Mouse (Mus musculus) CH12.LX (cell line): ENCODE data around the gene Copg2. TPM values are rescaled to one million over a fixed set of nuclear protein-coding genes. Genes with fewer than 3 reads are reported as not detected.

ENCODE experiments used
- DNase-seq: peaks from one replicate; pipeline ENCODE4 v3.0.0-alpha.2; 2013; ENCODE audit errors: extremely low read depth
- H3K27ac ChIP-seq: 2 replicates; pipeline ENCODE4 v1.5.1; 2012; ENCODE audit warnings: low read depth, mild to moderate bottlenecking, control low read depth, moderate library complexity; ENCODE audit not compliant: insufficient read depth
- H3K27me3 ChIP-seq: replicated peaks from 2 replicates; pipeline ENCODE3; 2012; ENCODE audit warnings: inconsistent platforms
- H3K36me3 ChIP-seq, 2 experiments: replicated peaks in 1 of 2; 2 replicates each; pipeline versions ENCODE3 to v1.6.1; 2012; ENCODE audit warnings: inconsistent platforms in 1 of 2, low read length in 1 of 2, mild to moderate bottlenecking in 1 of 2, mixed read lengths in 1 of 2, moderate library complexity in 1 of 2; ENCODE audit not compliant: control insufficient read depth in 1 of 2, insufficient read depth in 1 of 2
- H3K4me1 ChIP-seq, 2 experiments: 2 replicates each; pipeline ENCODE4 v1.6.1; 2012; ENCODE audit warnings: inconsistent platforms in 1 of 2, moderate library complexity in 1 of 2; ENCODE audit not compliant: insufficient read depth in 2 of 2, control insufficient read depth in 1 of 2
- H3K4me2 ChIP-seq: 2 replicates; pipeline ENCODE4 v1.6.1; 2012; ENCODE audit warnings: low read depth, mild to moderate bottlenecking, control low read depth; ENCODE audit not compliant: poor library complexity, insufficient read depth, severe bottlenecking
- H3K4me3 ChIP-seq, 3 experiments: fragments of 150-350 bp in 1 of 3; sonication (generic) in 1 of 3; replicated peaks in 1 of 3; 2 replicates each; pipeline versions ENCODE3 to v1.5.1; 2011 to 2012; ENCODE audit warnings: low read depth in 2 of 3, low read length in 2 of 3, mild to moderate bottlenecking in 2 of 3, moderate library complexity in 2 of 3, control low read depth in 1 of 3, improper control_type of control experiment in 1 of 3, inconsistent platforms in 1 of 3, mixed read lengths in 1 of 3; ENCODE audit not compliant: poor library complexity in 1 of 3
- H3K79me2 ChIP-seq: replicated peaks from 2 replicates; pipeline ENCODE4 v1.6.1; 2012; ENCODE audit warnings: mild to moderate bottlenecking, moderate library complexity; ENCODE audit not compliant: control insufficient read depth, poor library complexity, insufficient read depth, severe bottlenecking; ENCODE audit errors: extremely low read depth
- H3K9ac ChIP-seq: 2 replicates; pipeline ENCODE4 v1.6.1; 2012; ENCODE audit warnings: low read depth, mild to moderate bottlenecking, control low read depth, moderate library complexity; ENCODE audit not compliant: insufficient read depth
- H3K9me3 ChIP-seq: replicated peaks from 2 replicates; pipeline ENCODE3; 2012; ENCODE audit warnings: low read length, inconsistent platforms, mixed read lengths
- BHLHE40 ChIP-seq: IDR thresholded peaks from 2 replicates; pipeline ENCODE4 v1.6.1; 2011; ENCODE audit warnings: mild to moderate bottlenecking, low read depth, low read length, improper control_type of control experiment
- CHD1 ChIP-seq: IDR thresholded peaks from 2 replicates; pipeline ENCODE4 v1.6.1; 2012; ENCODE audit warnings: low read depth, low read length, improper control_type of control experiment, inconsistent platforms
- CHD2 ChIP-seq: IDR thresholded peaks from 2 replicates; pipeline ENCODE4 v1.6.1; 2011; ENCODE audit warnings: low read length, improper control_type of control experiment
- ELF1 ChIP-seq: IDR thresholded peaks from 2 replicates; pipeline ENCODE4 v1.6.1; 2014; ENCODE audit warnings: low read depth, mild to moderate bottlenecking, inconsistent platforms, low read length, improper control_type of control experiment
- EP300 ChIP-seq: IDR thresholded peaks from 2 replicates; pipeline ENCODE4 v1.6.1; 2011; ENCODE audit warnings: low read length, improper control_type of control experiment
- ETS1 ChIP-seq: conservative IDR thresholded peaks from 2 replicates; pipeline ENCODE4 v1.6.1; 2012; ENCODE audit warnings: low read depth, mild to moderate bottlenecking, inconsistent platforms, low read length, improper control_type of control experiment, moderate library complexity
- JUND ChIP-seq: conservative IDR thresholded peaks from 2 replicates; pipeline ENCODE4 v1.6.1; 2011; ENCODE audit warnings: low read depth, low read length, improper control_type of control experiment
- MAFK ChIP-seq: IDR thresholded peaks from 2 replicates; pipeline ENCODE4 v1.6.1; 2011; ENCODE audit warnings: low read length, improper control_type of control experiment; ENCODE audit not compliant: insufficient replicate concordance
- MAZ ChIP-seq: IDR thresholded peaks from 2 replicates; pipeline ENCODE4 v1.6.1; 2012; ENCODE audit warnings: low read depth, mild to moderate bottlenecking, inconsistent platforms, low read length, improper control_type of control experiment, moderate library complexity
- NRF1 ChIP-seq: IDR thresholded peaks from 2 replicates; pipeline ENCODE4 v1.6.1; 2014; ENCODE audit warnings: low read depth, mild to moderate bottlenecking, inconsistent platforms, low read length, improper control_type of control experiment, moderate library complexity
- POLR2A ChIP-seq: IDR thresholded peaks from 2 replicates; pipeline ENCODE4 v1.6.1; 2011; ENCODE audit warnings: low read depth, mild to moderate bottlenecking, improper control_type of control experiment, low read length
- POLR2AphosphoS2 ChIP-seq: IDR thresholded peaks from 2 replicates; pipeline ENCODE4 v1.6.1; 2011; ENCODE audit warnings: low read depth, low read length, improper control_type of control experiment
- SIN3A ChIP-seq: IDR thresholded peaks from 2 replicates; pipeline ENCODE4 v1.6.1; 2012; ENCODE audit warnings: low read length, improper control_type of control experiment, inconsistent platforms
- UBTF ChIP-seq: IDR thresholded peaks from 2 replicates; pipeline ENCODE4 v1.6.1; 2012; ENCODE audit warnings: low read depth, mild to moderate bottlenecking, inconsistent platforms, low read length, improper control_type of control experiment, moderate library complexity
- USF1 ChIP-seq: IDR thresholded peaks from 2 replicates; pipeline ENCODE4 v1.6.1; 2014; ENCODE audit warnings: low read depth, mild to moderate bottlenecking, inconsistent platforms, low read length, improper control_type of control experiment
- USF2 ChIP-seq: conservative IDR thresholded peaks from 2 replicates; pipeline ENCODE4 v1.6.1; 2011; ENCODE audit warnings: low read depth, low read length, improper control_type of control experiment
- ZC3H11A ChIP-seq: IDR thresholded peaks from 2 replicates; pipeline ENCODE4 v1.6.1; 2012; ENCODE audit warnings: low read depth, mild to moderate bottlenecking, inconsistent platforms, low read length, improper control_type of control experiment
- ZMIZ1 ChIP-seq: IDR thresholded peaks from 2 replicates; pipeline ENCODE4 v1.6.1; 2012; ENCODE audit warnings: low read depth, mild to moderate bottlenecking, inconsistent platforms, low read length, improper control_type of control experiment
- dilution Hi-C: fragments of 300-500 bp; cut with MboI; formaldehyde crosslinking; loops from 2 replicates; pipeline ENCODE4 v1.14.3; 2020; ENCODE audit warnings: low sequenced_read_pairs; ENCODE audit not compliant: extremely low pct_unique_long_range_greater_than_20kb, extremely low pct_ligation_motif_present
- in situ Hi-C: fragments of 300-500 bp; cut with MboI; formaldehyde crosslinking; loops from 3 replicates; pipeline ENCODE4 v1.14.3; 2019; ENCODE audit warnings: low sequenced_read_pairs, low pct_ligation_motif_present, low pct_unique_long_range_greater_than_20kb, mixed read lengths
- polyA plus RNA-seq: library from polyadenylated mRNA; unstranded; fragments of >175 nt; gene quantifications from 2 replicates; pipeline ENCODE4 v1.2.1, GENCODE M21; 2012; ENCODE audit warnings: low read depth; ENCODE audit not compliant: insufficient read length
- total RNA-seq, 2 experiments: library from RNA; depleted of rRNA; stranded (reverse); fragments of 300-350 nt in 1 of 2; fragments of >200 nt in 1 of 2; gene quantifications; 2 replicates each; pipeline ENCODE4 v1.2.3; 2012 to 2014

The Copg2 gene
- total and polyA plus RNA-seq, 3 experiments, result 23.3 to 43.7 (median 28.9) TPM

- no peaks in the 10 kb centered on the region for H3K79me2 ChIP-seq
- no peak overlapping the region for H3K4me2 ChIP-seq
- H3K27ac ChIP-seq, result no peak overlapping the region
- no peak for TF ChIP-seq BHLHE40
- TF ChIP-seq, all 38 proteins: peak for 0
- in situ Hi-C loops, result no loop called here
- dilution Hi-C loops, result no loop called here
- no peaks in the 10 kb centered on the region for H3K4me1 ChIP-seq
- no peak for DNase-seq
- no peaks in the 10 kb centered on the region for H3K27me3 ChIP-seq
- H3K9ac ChIP-seq, result no peak overlapping the region
- no peak overlapping the region for H3K4me3 ChIP-seq
- H3K9me3 ChIP-seq, result no peaks in the 10 kb centered on the region
- H3K36me3 ChIP-seq, result no peaks in the 10 kb centered on the region
Observed at GRCm38 (mm10) chr6:30703977-30704602, 192.5 kb downstream of the Copg2 start.

DNA sequence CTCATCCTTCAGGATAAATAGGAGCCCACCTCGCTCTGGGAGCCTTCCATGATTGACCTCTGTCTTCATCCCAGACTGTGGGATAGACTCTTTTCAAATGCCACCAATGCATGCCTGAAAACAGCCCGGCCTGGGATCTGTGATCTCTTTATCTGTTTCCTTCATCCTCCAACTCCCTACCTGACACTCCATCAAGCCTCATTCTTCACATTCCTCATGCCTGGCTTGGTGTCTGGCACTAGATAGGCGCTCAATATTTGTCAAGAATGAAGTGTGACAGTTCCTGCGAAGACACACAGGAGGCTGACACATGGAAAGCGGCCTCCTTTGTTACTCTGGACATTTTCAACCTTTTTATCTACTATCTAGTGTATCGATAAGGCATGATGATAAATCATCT, 193.1 kb downstream of the Copg2 start:
- no peak for DNase-seq
- TF ChIP-seq NRF1, result no peak
- TF ChIP-seq MAFK, result no peak
- TF ChIP-seq BHLHE40, result no peak
- TF ChIP-seq USF2, result no peak
- TF ChIP-seq SIN3A, result no peak
- no peak for TF ChIP-seq POLR2AphosphoS2
- no peak for TF ChIP-seq POLR2A
- no peak for TF ChIP-seq USF1
- TF ChIP-seq EP300, result no peak
- no peak for TF ChIP-seq UBTF
- no peak for TF ChIP-seq ZMIZ1
- no peak for TF ChIP-seq CHD2
- TF ChIP-seq CHD1, result no peak
- no peak for TF ChIP-seq MAZ
- TF ChIP-seq ELF1, result no peak
- no peak for TF ChIP-seq ZC3H11A
- no peak for TF ChIP-seq ETS1
- TF ChIP-seq JUND, result no peak
- Histone ChIP-seq H3K4me2 (no peak overlapping the region), H3K4me1 (no peaks in the 10 kb centered on the region), H3K9me3 (no peaks in the 10 kb centered on the region), H3K27ac (no peak overlapping the region), H3K79me2 (no peaks in the 10 kb centered on the region), H3K36me3 (no peaks in the 10 kb centered on the region), H3K4me3 (no peak overlapping the region), H3K9ac (no peak overlapping the region), H3K27me3 (no peaks in the 10 kb centered on the region)
- in situ Hi-C loops (no loop called here), dilution Hi-C loops (no loop called here)
